Mouse (Mus musculus) hindbrain, embryonic 13.5 days (tissue): ENCODE measurements at regions not wholly inside any gene's neighbourhood (a gene's known extent, or its start where the extent isn't known, plus 50 kb on each side); places are given as distances from the start of the nearest gene placed in this dataset.

Source experiments
- ATAC-seq: fragments of 200-750 bp; cut with Nextera tagmentation; 2 replicates; pipeline ENCODE4 v1.8.0; 2017; ENCODE audit warnings: moderate TSS enrichment; ENCODE audit not compliant: low FRiP score
- H3K27ac ChIP-seq: fragments of 300-500 bp; sonication (generic); 2 replicates; pipeline ENCODE4 v1.5.1; 2015; ENCODE audit warnings: inconsistent platforms, mild to moderate bottlenecking, moderate library complexity
- H3K27me3 ChIP-seq: fragments of 300-500 bp; sonication (generic); 2 replicates; pipeline ENCODE4 v1.6.1; 2015; ENCODE audit warnings: mild to moderate bottlenecking, inconsistent platforms
- H3K36me3 ChIP-seq: fragments of 300-500 bp; sonication (generic); 2 replicates; pipeline ENCODE4 v1.6.1; 2015; ENCODE audit warnings: mild to moderate bottlenecking, inconsistent platforms
- H3K4me1 ChIP-seq: fragments of 300-500 bp; sonication (generic); replicated peaks from 2 replicates; pipeline ENCODE4 v1.6.1; 2015; ENCODE audit warnings: inconsistent platforms
- H3K4me2 ChIP-seq: fragments of 300-500 bp; sonication (generic); 2 replicates; pipeline ENCODE4 v1.6.1; 2015; ENCODE audit warnings: inconsistent platforms, mild to moderate bottlenecking, moderate library complexity
- H3K4me3 ChIP-seq: fragments of 300-500 bp; sonication (generic); 2 replicates; pipeline ENCODE4 v1.5.1; 2015; ENCODE audit warnings: mild to moderate bottlenecking, inconsistent platforms
- H3K9ac ChIP-seq: fragments of 300-500 bp; sonication (generic); 2 replicates; pipeline ENCODE4 v1.6.1; 2015; ENCODE audit warnings: mild to moderate bottlenecking, inconsistent platforms
- H3K9me3 ChIP-seq: fragments of 300-500 bp; sonication (generic); 2 replicates; pipeline ENCODE4 v1.6.1; 2016; ENCODE audit warnings: inconsistent platforms
- WGBS: fragments of 180-500 bp; shearing (Covaris S2); methylation state at CpG from one replicate; pipeline ENCODE4 v1.1.7; 2015; 5-methylcytosine and 5-hydroxymethylcytosine counted together

DNA sequence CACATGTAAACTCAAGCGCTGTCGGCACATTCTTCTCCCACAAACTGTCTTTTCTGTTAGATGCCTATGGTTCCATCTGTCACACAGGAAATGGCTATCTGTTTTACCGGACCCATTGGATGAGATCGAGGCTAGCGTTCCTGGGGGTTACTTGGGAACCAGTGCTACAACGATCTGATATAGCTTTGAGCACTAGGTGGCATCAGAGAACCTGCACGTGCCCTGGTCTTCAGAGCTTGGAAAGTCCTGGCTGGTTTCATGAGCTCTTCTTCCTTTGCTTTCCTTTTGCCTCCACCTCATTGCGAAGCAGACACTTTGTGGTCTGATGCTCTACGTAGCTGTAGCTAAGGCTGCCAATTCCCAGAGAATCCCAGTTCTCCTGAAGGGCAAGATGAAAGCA is 123.8 kb upstream of the Cyyr1 start:
- no peak overlapping the region for H3K4me3 ChIP-seq
- no peaks in the 10 kb centered on the region for H3K27me3 ChIP-seq
- no peak overlapping the region for H3K27ac ChIP-seq
- peak; percentile 50; the same call in 1 of the 2 replicates for ATAC-seq
- no peaks in the 10 kb centered on the region for H3K9me3 ChIP-seq
- H3K4me1 ChIP-seq = peaks cover 5% of the 10 kb centered on the region; the same call in 1 of the 2 replicates
- no peaks in the 10 kb centered on the region for H3K36me3 ChIP-seq
- no peak overlapping the region for H3K9ac ChIP-seq
- WGBS = 38% methylated on average over 9 of the region's 9 CpGs
- H3K4me2 ChIP-seq = no peak overlapping the region

DNA sequence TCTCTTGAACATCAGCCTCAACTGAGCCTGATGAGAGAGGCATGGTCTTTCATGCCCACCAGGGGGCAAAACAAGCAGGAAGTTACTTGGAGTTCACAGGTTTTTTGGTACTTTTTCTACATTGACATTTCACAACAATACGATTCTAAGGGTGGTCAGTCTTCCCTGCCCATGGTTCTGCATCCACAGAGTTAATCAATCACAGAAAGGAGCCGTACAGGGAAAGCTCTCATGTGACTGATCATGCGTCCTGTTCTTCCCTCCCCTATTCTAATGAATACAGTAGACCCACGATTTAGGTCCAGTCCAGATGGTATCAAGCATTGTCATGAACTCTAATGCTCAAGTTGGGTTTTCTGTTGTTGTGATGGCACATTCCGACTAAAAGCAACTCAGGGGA is 115.6 kb upstream of the Cyyr1 start:
- WGBS = 82% methylated on average over 5 of the region's 5 CpGs
- H3K9ac ChIP-seq = no peak overlapping the region
- no peak overlapping the region for H3K4me3 ChIP-seq
- no peak overlapping the region for H3K27ac ChIP-seq
- no peak for ATAC-seq
- H3K9me3 ChIP-seq = no peaks in the 10 kb centered on the region
- H3K36me3 ChIP-seq = no peaks in the 10 kb centered on the region
- no peaks in the 10 kb centered on the region for H3K4me1 ChIP-seq
- H3K27me3 ChIP-seq = no peaks in the 10 kb centered on the region
- no peak overlapping the region for H3K4me2 ChIP-seq

DNA sequence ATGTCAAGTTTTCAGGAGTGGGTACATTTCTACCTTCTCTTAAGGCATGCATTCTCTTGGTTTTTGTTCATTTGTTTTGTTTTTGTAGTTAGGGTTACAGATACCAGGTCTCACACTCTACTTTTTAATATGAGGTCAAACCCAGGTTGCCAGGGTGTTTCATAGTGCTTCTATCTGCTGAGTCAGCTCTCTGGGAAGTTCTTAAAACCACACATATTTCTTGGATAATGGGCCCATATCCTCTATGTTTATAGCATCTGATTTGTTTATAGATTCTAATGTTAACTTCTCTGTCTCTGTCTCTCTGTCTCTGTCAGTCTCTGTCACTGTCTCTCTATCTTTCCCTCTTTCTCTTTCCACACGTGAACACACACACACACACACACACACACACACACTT is 114.6 kb upstream of the Cyyr1 start:
- Histone ChIP-seq H3K36me3 (no peaks in the 10 kb centered on the region), H3K4me1 (no peaks in the 10 kb centered on the region), H3K9me3 (no peaks in the 10 kb centered on the region), H3K9ac (no peak overlapping the region), H3K27me3 (no peaks in the 10 kb centered on the region), H3K4me2 (no peak overlapping the region), H3K27ac (no peak overlapping the region), H3K4me3 (no peak overlapping the region)
- ATAC-seq = no peak
- 76% methylated on average over 1 of the region's 1 CpGs for WGBS

DNA sequence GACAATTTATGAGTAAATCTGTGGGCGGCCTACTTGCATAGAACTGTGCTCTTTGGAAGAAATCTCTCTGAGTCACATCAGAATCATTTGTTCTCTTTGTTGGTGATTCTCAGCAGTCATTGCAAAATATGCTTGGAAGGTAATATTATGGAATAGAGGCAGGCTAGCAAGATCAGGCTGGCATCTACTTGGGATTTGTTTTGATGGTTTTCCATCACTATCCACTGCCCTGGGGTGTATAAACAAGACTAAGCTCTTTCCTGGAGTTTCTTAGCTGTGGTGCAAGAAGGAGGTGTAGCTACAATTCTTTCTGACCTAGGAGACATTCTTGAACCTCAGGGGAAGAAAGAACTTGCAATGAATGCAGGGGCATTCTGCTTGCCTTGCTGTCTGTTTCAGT is 96.3 kb upstream of the Cyyr1 start:
- no peak overlapping the region for H3K27ac ChIP-seq
- no peak for ATAC-seq
- no peak overlapping the region for H3K4me3 ChIP-seq
- no peak overlapping the region for H3K4me2 ChIP-seq
- no peaks in the 10 kb centered on the region for H3K4me1 ChIP-seq
- H3K9ac ChIP-seq = no peak overlapping the region
- no peaks in the 10 kb centered on the region for H3K36me3 ChIP-seq
- no peaks in the 10 kb centered on the region for H3K9me3 ChIP-seq
- 92% methylated on average over 1 of the region's 1 CpGs for WGBS
- H3K27me3 ChIP-seq = no peaks in the 10 kb centered on the region

DNA sequence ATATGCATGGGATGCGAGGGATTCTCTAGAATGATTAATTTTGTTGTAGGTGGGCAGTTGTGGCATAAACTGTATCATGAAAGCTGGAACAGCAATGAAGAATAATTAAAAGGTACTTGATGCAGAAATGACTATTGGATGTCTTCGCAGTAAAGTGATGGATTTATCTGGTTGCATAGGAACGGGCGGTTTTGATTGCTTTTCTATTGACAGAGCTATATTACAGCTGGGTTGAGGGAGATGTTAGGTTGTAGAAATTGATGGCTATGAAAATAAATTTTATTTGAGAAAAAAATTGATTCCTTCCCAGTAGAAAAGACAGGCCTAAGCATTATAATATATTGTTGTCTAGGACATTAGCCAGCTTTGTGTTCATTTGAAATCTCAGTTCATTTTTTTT is 87.8 kb upstream of the Cyyr1 start:
- Histone ChIP-seq H3K9me3 (no peaks in the 10 kb centered on the region), H3K27ac (no peak overlapping the region), H3K36me3 (no peaks in the 10 kb centered on the region), H3K4me1 (peaks cover 5% of the 10 kb centered on the region; the same call in 1 of the 2 replicates), H3K9ac (no peak overlapping the region), H3K4me3 (no peak overlapping the region), H3K27me3 (no peaks in the 10 kb centered on the region), H3K4me2 (no peak overlapping the region)
- WGBS = 59% methylated on average over 4 of the region's 4 CpGs
- ATAC-seq = no peak

DNA sequence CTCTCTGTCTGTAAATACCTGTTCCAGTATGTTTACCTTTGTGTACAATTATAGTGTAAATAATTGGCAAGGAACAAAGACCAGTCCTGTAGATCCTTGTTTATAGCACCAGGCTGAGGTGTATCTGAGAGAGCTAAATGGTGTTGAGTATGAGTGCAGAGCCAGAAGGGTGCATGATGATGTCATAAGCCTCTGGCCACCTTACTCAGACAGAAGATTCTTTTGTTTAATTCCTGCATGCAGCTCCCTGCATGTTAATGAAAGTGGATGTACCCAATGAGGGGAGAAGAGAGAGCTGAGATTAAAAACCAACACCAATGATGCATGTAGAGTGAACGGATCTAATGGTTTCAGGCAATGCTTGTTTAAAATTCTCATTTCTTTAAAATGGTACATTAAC is 83.9 kb upstream of the Cyyr1 start:
- Histone ChIP-seq H3K4me2 (no peak overlapping the region), H3K9ac (no peak overlapping the region), H3K36me3 (no peaks in the 10 kb centered on the region), H3K4me1 (peaks cover 5% of the 10 kb centered on the region; the same call in 1 of the 2 replicates), H3K4me3 (no peak overlapping the region), H3K27ac (no peak overlapping the region), H3K27me3 (no peaks in the 10 kb centered on the region), H3K9me3 (no peaks in the 10 kb centered on the region)
- no peak for ATAC-seq
- 59% methylated on average over 1 of the region's 1 CpGs for WGBS

DNA sequence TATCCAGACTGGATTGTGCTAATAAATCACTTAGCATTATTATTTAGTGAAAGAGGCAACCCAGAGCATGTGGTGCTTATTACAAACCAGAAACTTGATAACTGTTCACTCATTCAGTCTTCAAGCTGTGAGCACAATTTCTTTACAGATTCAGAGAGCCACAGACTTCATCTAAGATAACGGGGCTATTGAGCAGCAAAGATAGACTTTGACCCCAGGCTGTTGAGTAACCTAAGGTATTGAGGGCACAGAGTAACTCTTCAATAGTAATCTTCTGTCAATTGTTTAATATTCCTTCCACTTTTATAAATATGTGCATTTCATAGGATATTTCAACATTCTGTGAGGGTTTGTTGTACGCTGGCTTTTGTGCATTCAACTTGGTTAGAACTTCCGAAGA is 76.5 kb upstream of the Cyyr1 start:
- no peaks in the 10 kb centered on the region for H3K36me3 ChIP-seq
- WGBS = 95% methylated on average over 3 of the region's 3 CpGs

DNA sequence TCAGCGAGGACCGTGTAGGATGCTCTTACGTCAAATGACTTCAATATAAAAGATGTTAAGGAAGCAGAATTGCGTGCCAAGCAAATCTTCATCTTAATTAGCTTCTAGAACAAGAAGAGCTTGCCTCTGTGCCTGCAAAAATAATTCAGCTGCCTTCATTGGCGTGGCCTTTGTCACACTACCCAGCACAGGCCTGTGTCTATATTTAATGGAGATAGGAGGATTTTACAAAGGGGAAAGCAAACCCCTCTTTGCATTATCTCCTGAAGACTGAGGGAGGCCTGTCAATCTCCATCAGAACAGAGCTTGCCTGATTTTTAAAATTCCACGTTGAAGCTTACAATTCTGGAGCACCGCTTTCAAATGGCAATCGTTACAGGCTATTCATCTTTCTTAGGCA is 71.3 kb upstream of the Cyyr1 start:
- H3K36me3 ChIP-seq = no peaks in the 10 kb centered on the region
- 0 out of 2 replicates have a peak overlapping the region, but pooled peaks have one; percentile 23 for H3K27ac ChIP-seq
- H3K4me3 ChIP-seq = no peak overlapping the region
- peaks cover 4% of the 10 kb centered on the region for H3K4me1 ChIP-seq
- ATAC-seq = no peak
- H3K4me2 ChIP-seq = no peak overlapping the region
- WGBS = 45% methylated on average over 8 of the region's 8 CpGs
- H3K27me3 ChIP-seq = no peaks in the 10 kb centered on the region
- H3K9ac ChIP-seq = no peak overlapping the region
- H3K9me3 ChIP-seq = no peaks in the 10 kb centered on the region

More for the DNA sequence above, 76.5 kb upstream of the Cyyr1 start:
- no peak for ATAC-seq
- Histone ChIP-seq H3K9ac (no peak overlapping the region), H3K4me2 (no peak overlapping the region), H3K4me3 (no peak overlapping the region), H3K9me3 (no peaks in the 10 kb centered on the region), H3K27ac (no peak overlapping the region), H3K27me3 (no peaks in the 10 kb centered on the region), H3K4me1 (no peaks in the 10 kb centered on the region)

DNA sequence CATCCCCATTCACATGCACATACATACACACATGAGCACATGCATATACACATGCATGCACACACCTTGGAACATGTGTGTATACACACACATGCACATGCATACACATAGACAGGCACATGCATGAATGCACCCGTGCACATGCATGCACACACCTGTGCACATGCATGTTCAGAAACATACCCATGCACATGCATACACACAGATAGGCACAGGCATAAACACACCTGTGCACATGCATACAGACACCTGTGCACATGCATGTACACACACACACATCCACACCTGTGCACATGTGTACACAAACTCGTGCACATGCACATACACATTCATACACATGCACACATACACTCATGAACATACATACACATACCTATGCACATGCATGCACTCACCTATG is 50.9 kb upstream of the Cyyr1 start:
- no peak overlapping the region for H3K4me3 ChIP-seq
- ATAC-seq = no peak
- no peak overlapping the region for H3K4me2 ChIP-seq
- 89% methylated on average over 2 of the region's 2 CpGs for WGBS
- no peaks in the 10 kb centered on the region for H3K27me3 ChIP-seq
- H3K9me3 ChIP-seq = no peaks in the 10 kb centered on the region
- H3K9ac ChIP-seq = no peak overlapping the region
- no peak overlapping the region for H3K27ac ChIP-seq
- no peaks in the 10 kb centered on the region for H3K4me1 ChIP-seq
- H3K36me3 ChIP-seq = no peaks in the 10 kb centered on the region
